Mouse (Mus musculus): ENCODE data around the gene Akap5. TPM values are rescaled to one million over a fixed set of nuclear protein-coding genes. Genes with fewer than 3 reads are reported as not detected.

Akap5 gene
- 1 to 10 TPM; 3.3 to 3.8 TPM for polyA plus RNA-seq (2017; shearing (Covaris generic))

DNA sequence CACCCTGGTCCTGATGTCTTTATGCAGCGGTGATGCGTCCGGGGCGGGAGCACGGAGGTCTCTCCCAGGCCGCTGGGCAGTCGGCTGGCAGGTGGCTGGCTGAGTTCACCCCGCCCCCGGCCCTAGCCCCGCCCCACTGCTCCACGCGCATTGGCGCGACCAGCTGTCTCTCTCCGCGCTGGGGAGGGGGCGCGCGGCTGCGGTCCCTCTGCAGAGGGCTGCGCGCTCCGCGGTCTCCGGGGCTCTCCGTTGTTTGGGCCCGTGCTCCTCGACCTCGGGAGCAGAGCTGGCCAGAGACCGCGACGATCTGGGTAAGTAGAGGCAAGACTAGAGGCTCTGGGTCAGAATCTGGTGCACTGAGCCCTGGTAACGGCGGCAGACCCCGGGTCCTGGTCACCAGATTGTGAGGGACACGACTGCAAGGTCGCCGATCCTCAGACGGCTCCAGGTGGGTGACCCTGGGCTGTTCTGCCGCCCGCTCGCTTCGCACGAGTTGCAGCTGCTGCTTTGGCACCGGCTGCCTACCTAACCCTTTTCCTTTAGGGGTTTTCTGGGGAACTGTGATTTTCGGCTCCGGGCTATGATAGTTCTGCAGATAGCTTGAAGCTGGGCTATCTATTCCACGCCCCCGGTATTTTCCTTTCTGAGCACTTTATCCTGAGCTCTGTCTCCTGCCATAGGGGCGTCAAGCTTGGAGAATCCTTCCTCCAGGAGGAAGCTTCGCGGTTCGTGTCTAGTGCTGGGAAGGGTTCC is at the start of gene Akap5:
Akap5 (plus strand) TSS at position 213 of the 753 bp plus-strand sequence.
- ATAC-seq = peak; percentile 54

DNA sequence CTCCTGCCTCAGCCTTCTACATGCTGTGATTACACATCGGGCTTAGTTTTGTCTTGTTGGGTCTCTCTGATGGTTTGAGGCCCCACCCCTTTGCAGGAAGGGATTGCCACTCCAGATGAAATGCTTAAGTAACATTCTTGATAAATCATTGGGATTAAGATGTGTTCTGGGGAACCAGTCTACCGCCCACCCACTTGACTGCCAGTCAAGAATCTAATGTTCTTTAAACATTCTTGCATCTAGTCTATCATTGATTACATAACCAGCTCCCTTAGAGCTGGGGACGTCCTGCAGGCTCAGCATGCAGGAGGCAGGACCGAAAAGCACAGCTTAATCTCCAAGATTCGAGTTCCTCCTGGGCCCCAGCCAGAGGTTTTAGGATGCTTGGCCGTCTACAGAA is 46.5 kb upstream of the Akap5 start:
- ATAC-seq = no peak

DNA sequence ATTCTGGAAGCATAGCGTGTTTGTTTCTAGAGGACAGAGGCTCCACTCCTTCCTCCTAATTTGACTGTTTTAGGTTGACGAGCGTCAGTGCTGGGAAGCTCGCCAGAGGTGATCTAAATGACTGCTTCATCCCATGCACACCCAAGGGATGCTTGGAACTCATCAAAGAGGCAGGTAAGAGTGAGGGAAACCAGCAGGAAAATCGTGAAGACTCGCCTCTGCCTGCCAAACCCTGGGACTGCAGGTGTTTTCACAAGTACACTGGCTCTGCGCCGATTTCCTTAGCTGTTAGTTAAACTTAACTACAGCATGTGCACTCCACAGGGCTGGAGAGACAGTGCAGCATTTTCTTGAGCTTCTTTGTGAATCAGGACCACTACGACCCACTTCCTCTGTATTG is 44.1 kb upstream of the Akap5 start:
- ATAC-seq = no peak

DNA sequence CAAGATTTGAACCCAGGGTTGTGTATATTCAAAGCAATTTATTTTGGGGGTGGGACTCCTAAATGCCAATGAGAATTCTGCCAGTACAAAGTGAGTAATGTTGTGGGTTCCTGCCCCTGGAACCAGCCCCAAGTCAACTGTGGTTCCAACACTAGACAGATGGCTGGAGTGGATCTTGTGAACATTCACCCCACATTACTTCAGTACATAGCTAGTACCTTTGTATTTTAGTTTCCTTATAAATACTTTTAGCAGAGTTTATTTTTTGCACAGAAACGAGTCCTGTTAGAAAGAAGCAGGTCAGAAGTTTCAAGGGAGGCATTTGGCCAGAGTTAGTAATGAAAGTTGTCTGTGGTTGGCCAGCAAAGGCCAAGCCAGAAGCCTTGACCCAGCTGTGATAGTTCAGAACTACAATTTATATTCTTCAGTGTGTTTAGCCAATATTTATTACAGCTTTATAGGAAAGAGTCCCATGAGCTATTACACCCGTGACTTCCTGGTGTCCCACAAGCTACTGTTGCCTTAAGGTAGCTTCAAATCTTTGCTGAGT is 43.5 kb upstream of the Akap5 start:
- ATAC-seq = no peak

DNA sequence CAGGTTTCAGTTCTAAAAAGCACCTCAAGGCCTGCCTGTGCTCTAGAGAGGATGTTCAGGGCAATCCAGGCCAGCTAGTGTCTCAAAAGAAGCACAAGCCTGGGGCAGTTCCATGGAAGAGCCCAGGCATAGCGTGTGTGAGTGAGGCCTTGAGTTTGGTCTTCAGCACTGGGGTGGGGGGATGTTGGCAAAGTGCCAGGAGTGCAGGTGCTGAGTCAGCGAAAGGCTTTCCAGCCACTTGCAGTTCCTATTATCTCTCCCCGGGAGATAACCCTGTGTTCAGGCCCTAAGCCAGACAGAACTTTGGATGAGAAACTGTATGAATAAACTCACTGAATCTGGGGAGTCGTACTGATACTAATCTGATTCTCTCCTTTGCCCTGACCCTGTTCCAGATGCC is 42.6 kb upstream of the Akap5 start:
- ATAC-seq = no peak

DNA sequence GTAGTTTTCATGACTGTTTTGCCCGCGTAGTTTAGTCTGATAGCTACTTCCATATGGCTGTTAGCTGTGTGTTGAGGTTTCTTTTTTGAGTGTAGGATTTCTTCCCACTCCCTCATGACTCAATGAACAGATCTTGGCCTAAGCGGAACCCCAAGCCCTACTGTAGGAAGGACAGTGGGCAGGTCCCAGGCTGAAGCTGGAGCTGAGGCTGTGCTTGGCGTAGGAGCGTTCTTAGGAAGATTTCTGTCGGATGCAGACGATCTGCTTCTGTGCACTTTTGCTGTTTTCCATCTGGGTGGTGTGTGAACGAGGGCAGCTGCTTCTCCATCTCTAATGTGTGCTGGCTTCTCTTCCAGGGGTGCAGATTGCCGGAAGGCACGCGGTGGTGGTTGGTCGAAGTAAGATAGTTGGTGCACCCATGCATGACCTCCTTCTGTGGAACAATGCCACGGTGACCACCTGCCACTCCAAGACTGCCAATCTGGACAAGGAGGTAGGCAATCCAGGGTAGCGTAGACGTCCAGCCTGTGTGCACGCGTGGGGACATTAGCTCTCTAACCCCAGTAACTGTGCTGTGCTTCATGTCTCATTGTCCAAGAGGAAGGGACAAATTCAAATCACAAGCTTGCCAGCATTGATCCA is 42.0 kb upstream of the Akap5 start:
- ATAC-seq = no peak

DNA sequence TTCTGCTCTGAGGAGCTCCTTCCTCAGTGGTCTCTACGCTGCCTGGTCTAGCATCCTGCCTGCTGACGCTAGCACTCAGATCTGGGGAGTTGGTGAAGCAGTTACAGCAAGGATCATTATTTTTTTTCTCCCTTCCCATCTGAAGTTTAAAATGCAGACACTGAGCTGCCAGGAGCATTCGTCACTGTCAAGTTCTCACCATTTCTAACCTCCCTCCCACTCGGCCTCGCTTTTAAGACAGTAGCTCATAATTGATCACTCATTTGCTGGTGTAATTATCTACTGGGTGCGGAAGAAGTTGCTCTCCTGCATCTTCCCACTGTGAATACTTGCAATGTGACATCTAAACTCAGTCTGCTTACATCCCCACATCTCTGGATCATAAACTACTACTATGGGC is 39.3 kb upstream of the Akap5 start:
- no peak for ATAC-seq

DNA sequence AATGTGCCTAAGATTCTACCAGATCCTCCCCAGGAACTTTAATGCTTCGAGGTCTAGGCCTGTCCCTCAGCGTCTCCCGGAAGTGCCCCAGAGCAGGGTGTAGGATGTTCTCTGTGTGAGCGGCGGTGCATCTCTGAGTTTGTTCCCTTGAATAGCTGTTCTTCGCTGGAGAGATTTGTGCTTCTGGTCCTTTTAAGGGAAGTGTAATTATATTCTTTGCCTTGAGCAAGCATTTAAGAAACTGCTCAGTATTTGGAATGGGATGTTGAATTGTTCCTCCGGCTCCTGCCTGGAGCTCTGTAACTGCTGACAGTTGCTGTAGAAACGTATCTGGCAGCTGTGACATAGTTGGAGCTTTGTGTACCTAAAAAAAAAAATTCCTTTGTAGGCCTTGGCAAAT is 36.7 kb upstream of the Akap5 start:
- no peak for ATAC-seq

DNA sequence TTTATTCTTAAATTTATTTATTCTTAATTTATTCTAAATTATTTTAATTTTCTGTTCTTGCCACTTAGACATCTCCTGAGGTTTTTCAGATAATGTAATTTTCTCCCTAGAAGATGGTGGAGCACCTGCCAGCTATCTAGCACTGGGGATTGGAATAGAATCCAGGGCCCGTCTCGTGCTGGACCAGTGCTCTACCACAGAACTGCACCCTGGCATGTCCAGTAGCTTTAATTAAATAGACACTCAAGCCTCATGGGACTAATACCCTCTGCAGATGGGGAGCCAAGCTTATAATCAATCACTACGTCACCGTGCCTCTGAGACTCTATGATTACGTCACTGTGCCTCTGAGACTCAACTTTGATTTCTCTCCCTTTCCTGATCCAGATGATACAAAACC is 36.2 kb upstream of the Akap5 start:
- no peak for ATAC-seq

DNA sequence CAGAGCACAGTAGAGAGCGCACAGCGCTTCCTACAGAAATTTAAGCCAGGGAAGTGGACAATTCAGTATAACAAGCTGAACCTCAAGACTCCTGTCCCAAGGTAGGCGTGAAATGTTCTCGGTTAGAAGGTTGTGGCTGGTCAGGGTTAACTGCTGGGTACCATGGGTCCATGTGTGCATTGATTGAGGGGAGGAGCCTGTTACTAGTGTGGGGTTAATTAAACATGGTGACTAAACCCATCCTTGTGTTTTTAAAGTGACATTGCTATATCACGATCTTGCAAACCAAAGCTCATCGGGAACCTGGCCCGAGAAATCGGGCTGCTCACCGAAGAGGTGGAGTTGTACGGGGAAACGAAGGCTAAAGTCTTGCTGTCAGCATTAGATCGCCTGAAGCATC is 35.3 kb upstream of the Akap5 start:
- no peak for ATAC-seq

DNA sequence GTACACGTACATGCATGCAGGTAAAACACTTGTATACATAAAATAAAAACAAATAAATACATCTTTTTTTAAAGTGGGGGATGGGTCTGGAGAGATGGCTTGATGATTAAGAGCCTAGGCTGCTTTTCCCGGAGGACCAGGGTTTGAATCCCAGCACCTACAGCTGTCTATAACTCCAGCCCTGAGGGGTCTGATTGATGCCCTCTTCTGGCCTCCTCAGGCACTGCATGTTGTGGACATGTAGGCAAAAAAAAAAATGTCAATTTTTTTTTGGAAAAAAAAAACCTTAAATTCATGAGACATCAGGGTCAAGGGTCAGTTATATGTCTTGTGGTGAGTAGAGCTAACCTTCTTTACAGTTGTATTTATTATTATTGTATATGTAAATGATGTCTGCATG is 34.4 kb upstream of the Akap5 start:
- ATAC-seq = no peak

DNA sequence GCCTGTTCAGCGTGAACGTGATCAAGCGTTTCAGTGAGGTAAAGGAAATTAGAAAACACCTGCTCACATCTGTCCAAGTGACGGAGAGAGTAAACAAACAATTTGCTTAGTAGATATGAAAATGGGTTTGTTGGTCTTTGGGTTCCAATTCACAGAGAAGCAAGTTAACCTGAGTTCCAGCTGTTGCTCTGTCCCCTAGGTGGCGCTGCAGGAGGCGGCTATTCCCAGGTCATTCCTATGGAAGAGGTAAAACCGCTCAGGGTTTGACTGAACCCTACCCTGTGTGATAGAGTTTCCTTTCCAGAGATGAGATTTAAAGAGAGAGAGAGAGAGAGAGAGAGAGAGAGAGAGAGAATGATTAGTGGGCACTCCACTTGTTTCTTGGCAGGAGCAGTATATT is 31.5 kb upstream of the Akap5 start:
- ATAC-seq = no peak

DNA sequence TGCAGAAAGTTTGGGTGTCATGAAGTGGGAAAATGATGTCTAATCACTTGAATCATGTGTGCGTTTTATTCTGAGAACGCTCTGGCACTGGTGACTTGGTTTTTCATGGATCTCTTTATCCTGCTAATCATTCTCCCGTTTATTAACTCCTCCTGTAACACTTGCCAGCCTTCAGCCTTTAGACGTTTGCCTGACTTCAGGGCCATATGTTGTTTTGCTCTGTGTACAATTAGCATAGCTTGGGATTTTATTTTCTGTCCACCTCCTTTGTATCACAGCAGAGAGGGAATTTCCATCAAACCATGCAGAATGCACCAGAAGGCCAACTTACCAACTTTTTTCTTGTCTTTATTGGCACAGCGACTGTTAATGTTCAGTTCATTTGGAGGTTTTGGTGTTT is 26.9 kb upstream of the Akap5 start:
- no peak for ATAC-seq

DNA sequence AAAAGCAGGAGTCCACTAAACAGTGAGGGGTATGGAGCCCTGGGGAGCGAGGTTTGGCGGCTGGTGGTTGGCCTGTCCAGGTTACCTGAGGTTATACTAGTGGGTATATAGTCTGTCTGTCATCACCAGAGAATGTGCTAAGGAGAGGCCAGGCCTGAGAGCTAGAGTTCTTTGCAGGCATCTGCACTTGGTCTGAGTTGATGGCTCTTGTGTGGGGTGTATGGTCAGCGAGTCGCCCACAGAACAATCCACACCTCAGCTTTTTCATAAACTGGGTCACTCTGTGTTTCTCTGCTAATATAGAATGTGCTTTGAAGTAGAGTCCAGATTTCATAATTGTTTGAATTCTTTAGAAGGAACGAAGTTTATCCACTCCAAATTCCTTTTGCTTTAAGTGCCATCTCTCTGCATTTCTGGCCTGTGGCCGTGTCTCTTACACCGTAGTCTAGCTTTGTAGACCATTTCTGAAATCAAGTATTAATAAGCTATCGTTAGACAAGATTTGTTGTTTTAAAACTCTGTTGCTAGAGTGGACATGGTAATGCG is 25.3 kb upstream of the Akap5 start:
- ATAC-seq = no peak

DNA sequence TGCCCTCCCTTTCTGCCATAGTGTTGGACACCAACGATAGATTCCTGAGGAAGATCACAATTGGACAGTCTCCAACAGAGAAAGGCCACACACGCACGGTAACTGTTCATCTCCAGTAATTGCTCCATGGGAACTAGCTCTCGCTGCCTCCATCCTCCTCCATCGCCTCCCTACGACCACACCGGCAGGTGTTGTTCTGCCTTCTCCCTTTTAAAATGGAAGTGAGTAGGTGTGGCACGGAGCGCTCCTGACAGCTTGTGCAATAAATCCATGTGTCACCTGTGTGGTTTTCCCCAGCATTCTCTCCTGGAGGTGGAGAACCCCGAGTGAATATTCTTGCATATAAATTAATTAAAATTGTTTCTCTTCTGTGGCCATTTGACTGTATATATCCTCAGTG is 24.3 kb upstream of the Akap5 start:
- no peak for ATAC-seq

DNA sequence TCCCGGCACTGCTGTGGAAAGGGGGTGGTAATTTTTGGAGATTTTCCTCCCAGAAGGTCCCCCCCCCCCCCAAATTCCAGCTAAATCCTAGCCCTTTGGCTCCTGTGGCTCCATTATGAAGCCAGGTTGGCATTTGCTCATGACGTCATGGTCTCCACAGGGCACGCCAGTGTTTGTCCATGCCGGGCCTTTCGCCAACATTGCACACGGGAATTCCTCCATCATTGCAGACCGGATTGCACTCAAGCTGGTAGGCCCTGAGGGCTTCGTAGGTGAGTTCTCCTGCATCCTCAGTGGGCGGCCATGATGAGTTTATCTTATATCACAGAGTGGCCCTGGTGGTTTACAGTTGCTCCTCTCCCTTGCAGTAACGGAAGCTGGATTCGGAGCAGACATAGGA is 21.2 kb upstream of the Akap5 start:
- no peak for ATAC-seq

DNA sequence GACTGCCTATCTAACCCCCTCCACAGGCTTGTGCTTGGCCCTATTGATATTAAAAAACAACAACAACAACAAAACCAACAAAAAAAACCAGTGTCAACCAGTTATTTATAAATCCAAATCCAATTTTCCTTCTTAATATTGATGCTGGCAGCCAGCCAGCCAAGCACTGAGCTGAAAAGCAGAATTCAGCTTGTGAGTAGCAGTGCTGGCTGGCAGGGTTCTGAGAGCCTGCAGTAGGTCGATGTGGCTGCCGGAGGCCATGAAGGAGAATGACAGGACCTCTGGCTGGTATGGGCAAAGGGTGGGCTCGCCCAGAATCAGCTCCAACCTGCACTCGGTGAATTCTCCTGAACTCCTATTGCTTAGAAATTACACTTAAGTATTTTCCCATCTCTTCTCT is 20.5 kb upstream of the Akap5 start:
- ATAC-seq = no peak

DNA sequence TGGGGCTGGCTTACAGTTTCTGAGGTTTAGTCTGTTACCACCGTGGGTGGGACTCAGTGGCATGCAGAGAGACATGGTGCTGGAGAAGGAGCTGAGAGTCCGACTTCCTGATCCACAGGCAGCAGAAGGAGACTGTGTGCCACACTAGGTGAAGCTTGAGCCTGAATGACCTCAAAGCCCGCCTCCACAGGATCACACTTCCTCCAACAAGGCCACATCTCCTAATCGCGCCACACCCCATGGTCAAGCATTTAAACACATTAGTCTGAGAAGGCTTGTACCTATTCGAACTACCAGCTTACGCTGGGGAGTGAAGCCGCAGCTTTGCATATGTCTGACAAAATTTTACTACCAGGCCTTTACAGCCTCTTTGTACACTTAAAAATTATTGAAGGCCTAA is 19.6 kb upstream of the Akap5 start:
- ATAC-seq = no peak

DNA sequence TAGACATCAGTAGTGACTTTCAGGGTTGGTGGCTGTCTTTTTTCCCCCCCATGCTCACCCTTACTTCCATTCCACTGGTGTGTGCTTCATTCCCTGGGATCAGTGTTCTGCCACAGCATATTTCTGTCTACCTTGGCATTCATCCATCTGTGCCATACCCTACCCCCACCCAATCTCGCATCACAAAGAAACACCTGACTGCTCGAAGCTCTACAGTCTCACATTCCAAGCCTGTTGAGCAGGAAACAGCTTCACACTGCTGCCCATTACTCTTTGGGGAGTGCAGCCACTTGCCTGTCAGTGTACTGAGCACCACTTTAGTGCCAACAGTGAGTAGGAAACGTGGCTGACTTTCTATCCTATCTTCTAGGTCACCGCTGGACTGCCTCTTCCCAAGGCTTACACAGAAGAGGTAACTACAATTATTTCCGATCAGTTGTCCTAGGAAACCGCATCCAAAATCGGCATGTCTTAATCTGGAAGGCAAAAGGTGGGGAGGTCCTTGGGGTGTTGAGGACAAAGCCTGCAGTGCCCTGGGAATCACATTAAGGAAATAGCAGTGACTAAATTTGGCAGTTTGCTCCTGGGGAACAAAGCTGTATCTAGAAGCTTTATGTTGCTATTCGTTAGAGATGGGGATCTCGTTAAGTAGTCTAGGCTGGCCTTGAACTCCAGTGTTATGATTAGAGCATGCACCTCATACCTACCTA is 17.7 kb upstream of the Akap5 start:
- no peak for ATAC-seq

DNA sequence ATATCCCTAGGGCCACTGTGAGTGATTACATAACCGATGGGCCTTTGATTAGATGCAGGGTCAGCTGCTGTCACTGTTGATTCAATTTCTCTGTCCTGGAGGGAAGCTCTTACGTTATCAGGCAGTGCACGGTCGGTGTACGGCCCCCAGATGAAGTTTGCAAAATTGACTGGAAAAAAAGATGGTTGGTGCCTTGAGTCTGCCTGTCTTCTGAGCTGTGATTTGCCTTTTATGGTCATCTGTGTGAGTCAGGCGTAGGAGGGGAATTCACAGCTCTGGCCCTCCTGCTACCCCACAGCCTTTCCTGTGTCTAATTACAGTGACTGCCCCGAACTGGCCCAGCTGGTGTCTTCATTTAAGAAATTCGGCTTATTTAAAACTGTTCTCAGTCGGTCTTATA is 16.7 kb upstream of the Akap5 start:
- peak; percentile 95 for ATAC-seq

DNA sequence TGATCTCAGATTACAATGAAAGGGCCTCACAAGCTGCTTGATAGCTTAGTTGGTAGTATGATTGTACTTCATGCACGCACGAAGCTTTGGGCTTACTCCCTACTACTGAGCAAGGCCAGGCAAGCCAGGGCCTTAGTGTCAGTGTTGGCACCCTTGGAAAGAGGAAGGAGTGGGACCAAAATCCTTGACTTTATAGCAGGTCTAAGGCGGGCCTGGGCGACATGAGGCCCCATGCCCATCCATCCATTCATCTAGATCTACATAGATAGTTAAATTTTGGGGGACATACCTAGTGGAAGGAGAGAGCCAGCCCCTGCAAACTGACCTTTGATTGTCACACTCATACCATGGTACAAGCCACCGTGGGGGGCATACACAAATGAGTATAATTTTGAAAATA is 16.3 kb upstream of the Akap5 start:
- ATAC-seq = no peak

DNA sequence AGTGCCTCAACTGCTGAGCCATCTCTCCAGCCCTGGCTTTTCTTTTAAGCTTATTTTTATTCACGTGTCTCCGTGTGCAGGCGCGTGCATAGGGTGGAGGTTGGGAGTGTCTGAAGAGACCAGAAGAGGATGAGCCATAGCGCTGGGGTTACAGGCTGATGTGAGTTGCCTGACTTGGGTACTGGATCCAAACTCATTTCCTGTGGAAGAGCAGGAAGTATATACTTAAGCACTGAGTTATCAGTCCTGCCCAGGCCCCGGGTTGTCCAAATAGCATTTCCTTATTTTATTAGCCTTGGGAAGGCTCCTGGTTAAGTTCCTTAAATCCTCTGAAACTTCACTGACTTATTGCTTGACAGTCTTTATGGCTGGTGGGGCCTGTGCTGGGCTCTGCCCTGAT is 14.7 kb upstream of the Akap5 start:
- no peak for ATAC-seq

DNA sequence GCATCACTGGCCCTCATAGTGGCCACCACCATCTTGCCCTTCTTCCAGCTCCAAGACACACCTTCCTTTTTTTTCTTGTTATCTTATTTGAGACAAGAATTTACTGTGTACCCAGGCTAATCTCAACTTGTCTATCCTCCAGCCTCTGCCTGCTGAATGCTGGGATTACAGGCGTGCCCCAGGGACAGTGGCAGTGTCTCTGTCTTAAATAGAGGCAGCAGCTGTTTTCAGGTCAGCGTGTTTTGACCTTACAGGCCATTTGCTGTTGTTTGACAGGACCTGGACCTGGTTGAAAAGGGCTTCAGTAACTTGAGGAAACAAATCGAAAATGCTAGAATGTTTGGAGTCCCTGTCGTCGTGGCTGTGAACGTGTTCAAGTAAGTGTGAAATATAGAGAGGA is 14.1 kb upstream of the Akap5 start:
- ATAC-seq = no peak

DNA sequence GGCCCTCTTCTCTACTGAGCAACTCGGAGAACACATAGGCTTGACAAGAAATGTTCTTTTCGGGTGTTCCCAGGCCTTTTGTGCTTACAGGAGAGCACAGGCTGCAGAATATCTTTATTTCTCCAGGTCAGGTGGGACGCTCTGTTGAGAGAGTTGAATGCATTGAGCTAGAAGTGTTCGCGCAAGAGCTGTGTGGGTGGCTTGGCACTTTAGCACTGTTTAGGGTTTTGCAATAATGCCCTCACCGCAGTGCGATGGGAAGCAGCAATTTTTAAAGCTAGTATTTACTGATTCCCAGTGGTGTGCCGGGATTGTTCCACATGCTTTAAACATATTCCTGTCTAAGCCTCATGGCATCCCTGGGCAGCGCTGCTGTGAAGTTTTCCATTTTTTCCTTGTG is 13.5 kb upstream of the Akap5 start:
- ATAC-seq = no peak
